Mouse (Mus musculus) neutrophil, adult 59 days (primary cell): ENCODE data around the gene Dars. TPM values are rescaled to one million over a fixed set of nuclear protein-coding genes. Genes with fewer than 3 reads are reported as not detected.

Experiments used
- total RNA-seq, 2 experiments: library from RNA; stranded (reverse); gene quantifications; 1 replicate in 1 of 2; 2 replicates in 1 of 2; pipeline ENCODE4 v1.2.4; 2023

Dars gene
- total RNA-seq, result 10 to 100 TPM; 67.9 to 81.9 TPM

GRCm38 (mm10) chr1:128416584-128417532, at the start of gene Dars:
TSS of gene Dars (minus strand) at chr1:128417368.

GRCm38 (mm10) chr1:128359554-128360376, 57.4 kb downstream of the Dars start, which contains the start of gene Mcm6:
TSS of gene Mcm6 (minus strand) at chr1:128359664.

GRCm38 (mm10) chr1:128328218-128328617, 89.0 kb downstream of the Dars start, which contains the start of gene Lct:
TSS of gene Lct (minus strand) at chr1:128328318.

Other genes starting within 250 kb of the Dars start
- 10 to 100 TPM; 49.9 to 62.9 TPM for gene Ubxn4, start 173.4 kb downstream of the Dars start, total RNA-seq
- gene Lct, start 89.0 kb downstream of the Dars start, total RNA-seq, result 1 to 10 TPM; 8.8 to 9.5 TPM
- 10 to 100 TPM; 94.1 to 98.5 TPM for gene Mcm6, start 57.7 kb downstream of the Dars start, total RNA-seq
- 100 to 1,000 TPM; 595 to 644 TPM for gene Cxcr4, start 174.9 kb upstream of the Dars start, total RNA-seq